Mouse (Mus musculus) right cerebral cortex, adult 18-20 months (tissue): ENCODE data around the gene Vmn1r152.
"Not testable (repeated sequence)": the region's sequence is repeated elsewhere in the genome, so short reads cannot be mapped to it uniquely, and the experiment has no call there.

Source experiments
- DNase-seq: peaks from one replicate; pipeline ENCODE4 v3.0.0; 2022; ENCODE audit warnings: mixed read lengths

The Vmn1r152 gene

GRCm38 (mm10) chr7:22522667-22523066, at the start of gene Vmn1r152:
Gene Vmn1r152, plus strand, starts transcription at chr7:22522967.
- not testable (repeated sequence) for DNase-seq

- DNase-seq: not testable (repeated sequence)
These were observed 23.2 kb upstream of the Vmn1r152 start, which contains the start of gene Vmn1r151 for GRCm38 (mm10) chr7:22499578-22499977. Gene Vmn1r151, minus strand, starts transcription at chr7:22499678.

GRCm38 (mm10) chr7:22534787-22535186, 12.0 kb downstream of the Vmn1r152 start, which contains the start of gene Gm8677:
Gene Gm8677, minus strand, starts transcription at chr7:22534887.
- not testable (repeated sequence) for DNase-seq

GRCm38 (mm10) chr7:22565243-22565642, 42.5 kb downstream of the Vmn1r152 start, which contains the start of gene Gm4201:
Gene Gm4201, minus strand, starts transcription at chr7:22565343.
- not testable (repeated sequence) for DNase-seq
